Mouse (Mus musculus) hindlimb bud, embryonic 11.5 days (tissue): ENCODE measurements around the gene Oit3.
"Not testable (repeated sequence)": the region's sequence is repeated elsewhere in the genome, so short reads cannot be mapped to it uniquely, and the experiment has no call there.

Source experiments
- DNase-seq: peaks from one replicate; pipeline ENCODE4 v3.0.0-alpha.2; 2012; ENCODE audit warnings: low read depth, low spot score; ENCODE audit errors: extremely low spot score

Gene Oit3

DNA sequence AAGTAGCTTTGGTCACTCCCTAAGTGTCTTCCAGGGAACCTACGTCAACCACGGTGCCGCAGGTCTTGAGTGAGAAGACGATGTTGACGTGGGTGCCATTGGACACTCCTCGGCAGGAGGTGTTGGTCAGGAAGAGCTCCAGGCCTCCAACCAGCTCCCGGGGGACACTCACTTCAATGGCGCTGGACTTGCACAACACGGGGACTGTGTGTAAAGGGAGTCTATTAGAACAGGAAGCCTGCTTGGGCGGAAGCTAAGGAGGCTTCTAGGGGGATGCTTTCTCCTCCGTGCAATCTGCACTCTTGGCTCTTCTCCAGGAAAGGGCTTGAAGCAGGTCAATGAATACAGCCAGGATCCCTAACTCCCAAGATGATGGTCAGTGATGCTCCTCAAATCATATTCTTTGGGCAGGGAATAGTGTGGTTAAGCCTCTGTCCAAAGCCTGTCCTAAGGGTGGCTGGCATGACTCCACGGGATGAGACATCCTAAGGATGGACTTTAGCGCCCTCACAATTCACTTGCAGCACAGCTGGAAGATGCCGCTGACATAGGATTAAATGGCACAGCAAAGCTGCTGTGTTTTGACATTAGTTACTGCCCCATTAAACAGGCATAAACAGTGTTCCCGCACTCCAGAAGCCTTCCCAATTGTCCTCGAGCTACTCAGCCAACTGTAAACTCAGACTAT lies 12.0 kb downstream of the Oit3 start:
- no peak for DNase-seq

- DNase-seq, result no peak
Measured at GRCm38 (mm10) chr10:59426371-59426770, 15.2 kb downstream of the Oit3 start.

GRCm38 (mm10) chr10:59425369-59425768 lies 16.2 kb downstream of the Oit3 start:
- no peak for DNase-seq

GRCm38 (mm10) chr10:59424453-59424852 lies 17.1 kb downstream of the Oit3 start:
- DNase-seq, result no peak

DNA sequence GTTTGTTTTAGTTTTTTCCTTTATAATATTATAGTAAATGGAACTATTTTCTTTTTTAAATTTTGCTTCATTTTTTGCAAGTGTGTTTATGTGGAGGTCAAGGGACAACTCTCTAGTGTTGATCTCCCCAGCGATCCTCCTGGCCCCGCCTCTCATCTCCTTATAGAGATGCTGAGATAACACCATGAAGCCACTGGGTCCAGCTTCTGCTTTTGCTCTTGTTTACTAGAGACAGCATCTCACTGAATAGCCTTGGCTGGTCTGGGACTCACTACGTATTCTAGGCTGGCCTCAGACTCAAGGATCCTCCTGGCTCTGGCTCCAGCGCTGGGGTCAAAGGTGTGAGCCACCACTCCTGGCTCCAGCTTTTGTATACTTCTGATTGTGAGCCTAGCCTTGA lies 22.1 kb downstream of the Oit3 start:
- DNase-seq, result no peak

- DNase-seq, result no peak
Measured at GRCm38 (mm10) chr10:59416623-59417022, 25.0 kb downstream of the Oit3 start.

GRCm38 (mm10) chr10:59413711-59414110 lies 27.9 kb downstream of the Oit3 start:
- DNase-seq, result no peak

GRCm38 (mm10) chr10:59410264-59410663 lies 31.3 kb downstream of the Oit3 start:
- no peak for DNase-seq

DNA sequence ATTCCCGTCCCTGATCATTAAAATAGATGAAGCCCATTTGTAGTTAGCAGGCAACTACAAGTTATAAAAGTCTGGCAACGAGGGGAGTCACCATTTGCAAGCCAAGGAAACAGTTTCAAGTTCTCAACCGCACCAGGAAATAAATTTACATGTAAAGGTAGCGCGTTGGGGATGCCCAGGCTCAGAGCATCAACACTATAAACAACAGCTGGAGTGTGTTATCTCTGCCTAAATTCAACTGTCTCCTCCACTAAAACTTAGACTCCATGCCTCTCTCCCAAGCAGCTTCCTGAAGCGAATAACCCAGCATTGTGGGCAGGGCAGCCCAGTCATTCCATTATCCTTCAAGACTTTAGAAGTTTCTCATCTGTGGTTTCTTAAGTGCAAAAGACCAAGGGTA lies 33.1 kb downstream of the Oit3 start:
- no peak for DNase-seq

- DNase-seq, result no peak
Measured at GRCm38 (mm10) chr10:59403793-59404149, 37.8 kb downstream of the Oit3 start.

DNA sequence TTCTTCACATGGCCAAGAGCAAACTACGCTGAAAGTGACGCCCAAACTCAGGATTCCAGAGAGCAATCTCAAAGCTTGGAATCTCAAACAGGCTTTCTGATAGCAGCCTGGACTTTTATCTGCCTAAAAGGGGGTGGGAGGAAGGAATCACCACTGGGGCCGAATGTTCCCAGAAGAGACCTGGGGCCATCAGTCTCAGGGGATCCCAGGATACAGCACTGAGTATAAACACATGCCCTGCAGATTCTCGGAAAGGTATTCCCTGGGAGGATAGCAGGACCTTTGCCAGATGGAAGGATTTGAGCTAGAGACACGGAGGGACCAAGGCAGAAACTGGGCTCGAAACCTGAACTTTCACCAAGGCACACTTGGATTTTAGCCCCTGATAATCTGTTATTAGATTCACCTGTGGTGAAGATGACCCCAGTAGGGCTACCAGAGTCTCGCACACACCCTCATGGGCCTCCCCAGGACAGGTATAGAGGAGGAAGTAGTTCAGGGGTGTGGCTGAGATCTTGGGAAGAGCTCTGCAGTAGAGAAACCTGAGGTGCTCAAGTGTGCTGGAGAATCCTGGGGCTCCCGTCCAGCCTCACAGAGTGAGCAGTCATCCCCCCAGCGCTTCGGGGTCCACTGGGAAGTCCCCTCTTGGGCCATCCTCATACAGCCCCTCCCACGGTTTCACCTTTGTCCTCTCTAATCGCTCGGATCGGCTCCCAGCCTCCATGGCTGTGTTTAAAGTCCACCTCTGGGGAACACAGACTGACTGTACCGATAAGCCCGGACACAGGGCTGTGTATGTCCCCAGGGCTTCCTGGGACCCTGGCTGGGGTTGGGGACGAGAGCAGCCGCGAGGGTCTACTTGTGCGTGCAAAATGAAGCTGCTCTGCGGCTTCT lies 38.4 kb downstream of the Oit3 start, which contains the start of gene Pla2g12b:
Gene Pla2g12b, plus strand, starts transcription at position 762 of the 894 bp plus-strand sequence.
- no peak for DNase-seq

GRCm38 (mm10) chr10:59395461-59395860 lies 46.1 kb downstream of the Oit3 start, which contains the start of gene Gm10273:
TSS of gene Gm10273 (plus strand) at chr10:59395632.
- DNase-seq, result not testable (repeated sequence)

- no peak for DNase-seq
Measured at GRCm38 (mm10) chr10:59391907-59392306, 49.7 kb downstream of the Oit3 start.

DNA sequence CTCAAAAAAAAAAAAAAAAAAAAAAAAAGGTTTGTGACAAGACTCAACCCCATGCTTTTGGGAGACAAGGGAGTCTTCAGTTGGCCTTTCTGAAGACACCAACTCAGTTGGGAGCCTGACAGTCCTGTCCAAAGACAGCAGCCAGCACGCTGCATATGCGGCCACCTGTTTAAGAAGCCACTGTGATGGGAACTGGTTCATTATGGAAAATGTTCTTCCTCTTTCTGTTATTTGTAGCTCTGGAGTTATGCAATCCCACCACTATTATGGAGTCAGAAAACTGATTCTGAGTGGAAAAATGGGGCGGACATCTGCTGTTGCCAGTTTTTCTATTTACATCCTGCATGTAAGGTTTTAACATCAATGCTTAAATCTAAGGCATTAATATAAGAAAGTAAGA lies 51.9 kb downstream of the Oit3 start:
- DNase-seq, result no peak

DNA sequence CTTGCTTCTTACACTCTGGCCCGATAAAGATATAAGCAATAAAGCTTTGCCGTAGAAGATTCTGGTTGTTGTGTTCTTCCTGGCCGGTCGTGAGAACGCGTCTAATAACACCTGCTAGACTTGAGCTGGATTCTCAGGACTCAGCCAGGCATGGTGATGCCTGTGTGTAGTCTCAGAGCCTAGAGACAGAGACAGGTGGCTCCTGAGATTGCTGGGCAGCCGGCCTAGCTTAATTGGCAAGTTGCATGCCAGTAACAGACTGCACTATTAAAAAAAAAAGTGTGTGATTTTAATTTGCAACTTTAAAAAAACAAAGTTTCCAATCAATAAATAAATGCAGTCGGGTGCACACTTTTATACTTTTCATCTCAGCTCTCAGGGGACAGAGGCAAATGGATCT lies 54.6 kb downstream of the Oit3 start:
- DNase-seq, result no peak

- DNase-seq, result peak; percentile 10
Measured at GRCm38 (mm10) chr10:59381563-59381962, 60.0 kb downstream of the Oit3 start.

- no peak for DNase-seq
Measured at GRCm38 (mm10) chr10:59380411-59380821, 61.2 kb downstream of the Oit3 start.

DNA sequence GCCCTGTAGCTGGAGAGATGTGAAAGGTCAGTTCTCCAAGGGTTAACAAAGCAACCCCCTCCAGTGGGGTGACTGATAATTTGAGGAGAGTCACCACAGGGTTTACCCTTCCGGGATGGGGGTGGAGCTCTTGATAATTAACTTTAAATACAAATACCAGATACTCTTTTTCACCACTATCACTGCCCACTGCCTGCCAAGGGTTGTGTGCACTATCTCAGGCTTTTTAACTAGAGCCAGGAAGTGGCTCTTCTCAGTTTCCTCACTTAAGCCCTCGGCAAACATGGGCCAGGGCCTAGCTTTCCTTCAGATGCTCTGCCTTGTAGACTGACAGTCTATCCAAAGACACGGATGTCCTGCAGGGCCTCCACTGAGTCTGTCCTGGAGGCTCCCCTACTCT lies 61.7 kb downstream of the Oit3 start:
- DNase-seq, result no peak

- DNase-seq, result no peak
Measured at GRCm38 (mm10) chr10:59378728-59379127, 62.9 kb downstream of the Oit3 start.

DNA sequence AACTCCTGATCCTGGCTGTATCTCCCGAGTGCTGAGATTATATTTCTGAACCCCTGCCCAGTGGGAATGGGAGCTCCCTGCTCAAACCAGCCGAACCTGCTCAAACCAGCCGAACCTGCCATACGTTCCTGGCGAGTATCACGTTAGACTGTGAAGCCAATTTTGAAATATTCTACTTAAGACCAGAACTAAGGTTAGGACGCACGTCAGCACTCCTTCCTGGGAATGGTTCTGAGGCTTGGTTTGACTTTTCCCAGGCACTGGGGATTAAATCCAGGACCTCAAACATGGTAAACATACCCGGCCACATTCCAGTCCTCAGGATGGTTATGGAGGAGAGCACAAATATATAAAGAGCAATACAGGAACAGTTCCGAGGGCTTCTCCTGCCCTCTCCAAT lies 63.7 kb downstream of the Oit3 start:
- DNase-seq, result no peak
